Mouse (Mus musculus): ENCODE results near the gene C1qtnf4.

DNA sequence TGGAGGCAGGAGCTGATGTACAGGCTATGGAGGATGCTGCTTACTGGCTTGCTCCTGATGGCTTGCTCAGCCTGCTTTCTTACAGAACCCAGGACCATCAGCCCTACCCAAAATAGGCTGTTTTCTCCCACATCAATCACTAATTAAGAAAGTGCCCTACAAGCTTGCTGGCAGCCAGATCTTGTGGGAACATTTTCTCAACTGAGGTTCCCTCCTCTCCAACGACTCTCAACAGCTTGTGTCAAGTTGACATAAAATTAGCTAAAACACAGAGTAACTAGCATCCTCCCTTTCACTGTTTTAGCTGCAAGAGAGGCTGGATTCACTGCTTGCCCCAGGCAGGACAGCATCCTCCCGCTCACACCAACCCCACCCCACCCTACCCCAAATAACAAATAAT is 3.8 kb upstream of the C1qtnf4 start:
- TF ChIP-seq GATA1 (IDR thresholded peaks at IDR 0.05; ENCODE audit: low read length) (no peak), TAL1 (IDR thresholded peaks at IDR 0.05; ENCODE audit: low read length) (no peak)

Measured in erythroblast, embryonic 14.5 days (primary cell).